Mouse (Mus musculus) erythroblast, embryonic 14.5 days (primary cell): ENCODE results near the gene B230118H07Rik.

Source experiments
- GATA1 ChIP-seq: IDR thresholded peaks from 2 replicates; pipeline ENCODE4 v1.6.1; 2012; ENCODE audit warnings: low read length, inconsistent platforms, mixed read lengths
- TAL1 ChIP-seq: IDR thresholded peaks from 3 replicates; pipeline ENCODE4 v1.6.1; 2012; ENCODE audit warnings: low read length, inconsistent platforms, mixed read lengths

GRCm38 (mm10) chr2:101580027-101580426 is 69.3 kb downstream of the B230118H07Rik start:
- no peak for TF ChIP-seq GATA1
- no peak for TF ChIP-seq TAL1
